19 mouse cellular contexts compared by ENCODE assay signal in the genomic region with DNA sequence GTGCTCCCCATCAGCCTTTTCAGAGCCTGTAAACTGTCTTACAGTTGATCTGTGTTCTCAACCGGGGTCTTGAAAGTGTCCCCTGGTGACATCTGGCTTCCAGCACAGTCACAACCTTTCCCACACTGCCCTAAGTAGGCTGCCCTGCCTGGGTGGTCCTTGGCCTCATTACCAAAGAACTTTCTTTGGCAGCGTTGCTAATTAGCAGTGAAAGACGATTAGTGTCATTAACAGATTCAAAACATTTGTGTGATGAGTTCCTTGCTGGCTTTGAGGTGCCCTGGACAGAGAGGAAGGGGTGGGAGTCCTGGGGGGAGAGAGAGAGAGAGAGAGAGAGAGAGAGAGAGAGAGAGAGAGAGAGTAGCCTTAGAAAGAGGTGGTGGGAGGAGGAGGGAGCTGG. TPM values are rescaled to one million over a fixed set of nuclear protein-coding genes. Genes with fewer than 3 reads are reported as not detected.
DNase-seq lines count a peak whose midpoint lies in the region; ATAC-seq and TF ChIP-seq lines count a peak whose summit lies in the region.
"Had no signal": no experiment of that assay in that cellular context is flagged by ENCODE, and none has a peak within 500 bp of the region (broad histone marks: within the 10 kb centered on the region; RNA-seq: fewer than 3 reads in every experiment).

No protein-coding gene starts in this region.

- no peak overlapping the region for H3K4me3 ChIP-seq in limb, embryonic 11.5 days (ENCODE audit: low read depth, low read length)
- H3K4me3 ChIP-seq: heart, embryonic 10.5 days; neural tube, embryonic 12.5 days; stomach, embryonic 15.5 days had no signal

- H3K9ac ChIP-seq in limb, embryonic 11.5 days (ENCODE audit: low read length): no peak overlapping the region
- H3K9ac ChIP-seq: neural tube, embryonic 12.5 days; stomach, embryonic 15.5 days had no signal

- no peak for TF ChIP-seq CTCF in brain, embryonic 14.5 days (IDR thresholded peaks at IDR 0.05; ENCODE audit: borderline replicate concordance, extremely low read depth, insufficient read depth, insufficient read length)

- H3K9me3 ChIP-seq in limb, embryonic 11.5 days (ENCODE audit: control insufficient read depth, low read length): no peaks in the 10 kb centered on the region
- H3K9me3 ChIP-seq: heart, embryonic 10.5 days; neural tube, embryonic 12.5 days; stomach, embryonic 15.5 days had no signal

- TF ChIP-seq POLR2A in brain, embryonic 14.5 days (IDR thresholded peaks at IDR 0.05; ENCODE audit: borderline replicate concordance, extremely low read depth, insufficient read depth, insufficient read length, poor library complexity, severe bottlenecking): no peak

- 7% methylated on average over 3 of the region's 3 CpGs for WGBS in limb, embryonic 11.5 days

- H3K27me3 ChIP-seq in limb, embryonic 11.5 days (ENCODE audit: control insufficient read depth, insufficient read depth, low read length): peaks cover 33% of the 10 kb centered on the region

- no peak overlapping the region for H3K27ac ChIP-seq in limb, embryonic 11.5 days (replicated peaks; ENCODE audit: low read depth, low read length)
- H3K27ac ChIP-seq: heart, embryonic 10.5 days; kidney, postnatal 0 days; neural tube, embryonic 12.5 days; stomach, embryonic 15.5 days had no signal

- no peaks in the 10 kb centered on the region for H3K36me3 ChIP-seq in limb, embryonic 11.5 days (ENCODE audit: control insufficient read depth, insufficient read depth, low read length)
- H3K36me3 ChIP-seq: heart, embryonic 10.5 days; neural tube, embryonic 12.5 days; stomach, embryonic 15.5 days had no signal

- intact Hi-C loops in left cerebral cortex, postnatal 4 days (cut with DNase I): no loop called here

- no peak overlapping the region for H3K4me2 ChIP-seq in limb, embryonic 11.5 days (ENCODE audit: low read depth, severe bottlenecking)
- H3K4me2 ChIP-seq: neural tube, embryonic 12.5 days; stomach, embryonic 15.5 days had no signal

- H3K4me1 ChIP-seq in limb, embryonic 11.5 days (ENCODE audit: control insufficient read depth, insufficient read depth, low read length): peaks cover 7% of the 10 kb centered on the region
- H3K4me1 ChIP-seq: stomach, embryonic 15.5 days had no signal

- DNase-seq in cerebellum, adult 9-11 months: peak; percentile 49
- no peak for DNase-seq in cerebellum, postnatal 25 days
- peak; percentile 63 for DNase-seq in left cerebral cortex, postnatal 4 days
- DNase-seq in left cerebral cortex, adult 11 months (ENCODE audit: low spot score): no peak
- DNase-seq in brain, embryonic 14.5 days (ENCODE audit: low read depth): peak; percentile 67
- peak; percentile 50 for DNase-seq in limb, embryonic 11.5 days (ENCODE audit: low spot score)
- no peak for DNase-seq in right cerebral cortex, adult 2 months (ENCODE audit: low spot score in 2 of 2)
- DNase-seq in right cerebral cortex, postnatal 25 days: no peak
- DNase-seq: adrenal gland, postnatal 36 days; cerebellum, postnatal 14 days; gastrocnemius, postnatal 36 days; heart, postnatal 14 days; spleen, adult 18-20 months had no signal

- no peak for ATAC-seq in limb, embryonic 11.5 days (ENCODE audit: insufficient number of reproducible peaks, low FRiP score, low TSS enrichment, low read depth)
- ATAC-seq: midbrain, embryonic 16.5 days had no signal

RNA-seq across cellular contexts. Expression of a gene that starts 14.3 kb away (rescaled TPM):
- total RNA-seq in left cerebral cortex, postnatal 4 days (2021): 10 to 100 TPM in 1 of 2 experiments, 1 to 10 TPM in 1; 8.3 to 12.3 TPM
- 14.7 and 25.7 TPM in 2 replicates for polyA plus RNA-seq in brain, embryonic 14.5 days (2012; rRNA removed)
- polyA plus RNA-seq in limb, embryonic 11.5 days (2014; fragmentation: Nextera tagmentation; extraction: Ambion mirVana): 1.1 TPM in 2 replicates
- total RNA-seq: liver, adult 2 months had no signal
- polyA plus RNA-seq: liver, adult 2 months had no signal

RNA-seq across cellular contexts. Expression of a gene that starts 38.7 kb away (rescaled TPM):
- total RNA-seq in left cerebral cortex, postnatal 4 days (2021): 10 to 100 TPM; 36.4 to 37.1 TPM
- polyA plus RNA-seq in brain, embryonic 14.5 days (2012; rRNA removed): 62.3 and 78.7 TPM in 2 replicates
- polyA plus RNA-seq in limb, embryonic 11.5 days (2014; fragmentation: Nextera tagmentation; extraction: Ambion mirVana): 41.5 and 41.9 TPM in 2 replicates

Comparison
In these comparisons a context has a peak if more than half of its experiments do, and no peak if none do; other contexts are left out.
1. DNase-seq: peak in cerebellum, adult 9-11 months (single experiment), left cerebral cortex, postnatal 4 days (single experiment), brain, embryonic 14.5 days (single experiment) and limb, embryonic 11.5 days (single experiment); none in cerebellum, postnatal 25 days (0 of 2), left cerebral cortex, adult 11 months (single experiment), right cerebral cortex, adult 2 months (0 of 2) and right cerebral cortex, postnatal 25 days (single experiment).